Mouse (Mus musculus): ENCODE data around the gene Pank3. TPM values are rescaled to one million over a fixed set of nuclear protein-coding genes. Genes with fewer than 3 reads are reported as not detected.
A peak's percentile ranks its signal among the peaks of the same experiment; 100 is the strongest.
"Not testable (repeated sequence)": the region's sequence is repeated elsewhere in the genome, so short reads cannot be mapped to it uniquely, and the experiment has no call there.

Gene Pank3
- total RNA-seq, 2 experiments from 2014 or later = 78.7 to 86.4 TPM

- no peak for DNase-seq
Measured at GRCm38 (mm10) chr11:35775606-35776005, 6.3 kb downstream of the Pank3 start.

- DNase-seq = no peak
Measured at GRCm38 (mm10) chr11:35776452-35776851, 7.2 kb downstream of the Pank3 start.

- no peak for DNase-seq
Measured at GRCm38 (mm10) chr11:35780336-35780735, 11.1 kb downstream of the Pank3 start.

GRCm38 (mm10) chr11:35782444-35782843, 13.2 kb downstream of the Pank3 start:
- no peak for DNase-seq

GRCm38 (mm10) chr11:35783038-35783437, 13.8 kb downstream of the Pank3 start:
- DNase-seq = peak in 1 of 2 experiments; percentile 16

- no peak for DNase-seq
Measured at GRCm38 (mm10) chr11:35784002-35784401, 14.7 kb downstream of the Pank3 start.

- DNase-seq = no peak
Measured at GRCm38 (mm10) chr11:35784537-35784936, 15.3 kb downstream of the Pank3 start.

- DNase-seq = no peak
Measured at GRCm38 (mm10) chr11:35788443-35788842, 19.2 kb downstream of the Pank3 start.

- DNase-seq = not testable (repeated sequence)
Measured at GRCm38 (mm10) chr11:35792800-35793199, 23.5 kb downstream of the Pank3 start.

GRCm38 (mm10) chr11:35797751-35798494, 28.6 kb downstream of the Pank3 start:
- DNase-seq = no peak

GRCm38 (mm10) chr11:35798495-35798820, 29.2 kb downstream of the Pank3 start:
- no peak for DNase-seq

- DNase-seq = peak; percentile 69 to 72
Measured at GRCm38 (mm10) chr11:35798874-35799273, 29.6 kb downstream of the Pank3 start, which contains the start of gene Fbll1. Fbll1 (minus strand) TSS chr11:35798884.

GRCm38 (mm10) chr11:35801332-35801731, 32.0 kb downstream of the Pank3 start:
- no peak for DNase-seq

- no peak for DNase-seq
Measured at GRCm38 (mm10) chr11:35811458-35811857, 42.2 kb downstream of the Pank3 start.

GRCm38 (mm10) chr11:35816316-35816715, 47.0 kb downstream of the Pank3 start:
- no peak for DNase-seq

GRCm38 (mm10) chr11:35827714-35828113, 58.4 kb downstream of the Pank3 start:
- no peak for DNase-seq

GRCm38 (mm10) chr11:35832139-35832538, 62.9 kb downstream of the Pank3 start:
- peak in 1 of 2 experiments; percentile 27 for DNase-seq

GRCm38 (mm10) chr11:35833270-35833669, 64.0 kb downstream of the Pank3 start:
- no peak for DNase-seq

GRCm38 (mm10) chr11:35834022-35834760, 64.9 kb downstream of the Pank3 start, which contains the start of gene Rars:
Rars (minus strand) TSS chr11:35834506.
- peak; percentile 96 for DNase-seq

GRCm38 (mm10) chr11:35837156-35838126, 68.2 kb downstream of the Pank3 start:
- DNase-seq = peak in 1 of 2 experiments; percentile 39

GRCm38 (mm10) chr11:35838345-35839338, 69.4 kb downstream of the Pank3 start:
- DNase-seq = peak; percentile 96
